Mouse (Mus musculus) limb, embryonic 11.5 days (tissue): ENCODE results near the gene Rapgef2. TPM values are rescaled to one million over a fixed set of nuclear protein-coding genes. Genes with fewer than 3 reads are reported as not detected.
"Not testable (repeated sequence)": the region's sequence is repeated elsewhere in the genome, so short reads cannot be mapped to it uniquely, and the experiment has no call there.

Experiments
- ATAC-seq: fragments of 200-750 bp; cut with Nextera tagmentation; 2 replicates; pipeline ENCODE4 v1.8.0; 2017; ENCODE audit warnings: low read depth; ENCODE audit not compliant: insufficient number of reproducible peaks, low FRiP score, low TSS enrichment
- DNase-seq: peaks from one replicate; pipeline ENCODE4 v3.0.0-alpha.2; 2015; ENCODE audit warnings: low spot score
- H3K27ac ChIP-seq: fragments of 300-500 bp; sonication (generic); replicated peaks from 2 replicates; pipeline ENCODE4 v1.5.1; 2014; ENCODE audit warnings: low read depth, mild to moderate bottlenecking, low read length
- H3K27me3 ChIP-seq: fragments of 300-500 bp; sonication (generic); 2 replicates; pipeline ENCODE4 v1.6.1; 2014; ENCODE audit warnings: mild to moderate bottlenecking, low read length, mixed read lengths; ENCODE audit not compliant: control insufficient read depth, insufficient read depth
- H3K36me3 ChIP-seq: fragments of 300-500 bp; sonication (generic); 2 replicates; pipeline ENCODE4 v1.6.1; 2014; ENCODE audit warnings: mild to moderate bottlenecking, low read length, moderate library complexity, mixed read lengths; ENCODE audit not compliant: control insufficient read depth, insufficient read depth
- H3K4me1 ChIP-seq: fragments of 300-500 bp; sonication (generic); 2 replicates; pipeline ENCODE4 v1.6.1; 2014; ENCODE audit warnings: low read length, mixed read lengths; ENCODE audit not compliant: control insufficient read depth, insufficient read depth
- H3K4me2 ChIP-seq: fragments of 300-500 bp; sonication (generic); 2 replicates; pipeline ENCODE4 v1.6.1; 2014; ENCODE audit warnings: low read depth, mild to moderate bottlenecking, moderate library complexity; ENCODE audit not compliant: severe bottlenecking
- H3K4me3 ChIP-seq: fragments of 300-500 bp; sonication (generic); 2 replicates; pipeline ENCODE4 v1.5.1; 2014; ENCODE audit warnings: low read depth, low read length
- H3K9ac ChIP-seq: fragments of 300-500 bp; sonication (generic); 2 replicates; pipeline ENCODE4 v1.6.1; 2014; ENCODE audit warnings: mild to moderate bottlenecking, low read length
- H3K9me3 ChIP-seq: fragments of 300-500 bp; sonication (generic); 2 replicates; pipeline ENCODE4 v1.6.1; 2016; ENCODE audit warnings: low read length; ENCODE audit not compliant: control insufficient read depth
- WGBS: fragments of 180-500 bp; shearing (Covaris S2); extraction: QIAGEN DNeasy Blood & Tissue Kit; methylation state at CpG from one replicate; pipeline ENCODE4 v1.1.7; 2014; 5-methylcytosine and 5-hydroxymethylcytosine counted together
- polyA plus RNA-seq: library from polyadenylated mRNA; unstranded; fragments of >200 nt; fragmentation: Nextera tagmentation; extraction: Ambion mirVana; gene quantifications from 2 replicates; pipeline ENCODE4 v1.2.1, GENCODE M21; 2014

Rapgef2 gene
- polyA plus RNA-seq, 1 experiment from 2014 or later: 5.6 TPM

- Histone ChIP-seq H3K36me3 (no peaks in the 10 kb centered on the region), H3K4me3 (no peak overlapping the region), H3K9ac (no peak overlapping the region), H3K4me1 (0 out of 2 replicates have a peak, but pooled peaks cover 2% of the 10 kb centered on the region), H3K4me2 (no peak overlapping the region), H3K27me3 (no peaks in the 10 kb centered on the region), H3K9me3 (no peaks in the 10 kb centered on the region), H3K27ac (no peak overlapping the region)
- ATAC-seq (no peak), DNase-seq (no peak)
- 74% methylated on average over 3 of the region's 3 CpGs for WGBS
These were observed 51.8 kb downstream of the Rapgef2 start for GRCm38 (mm10) chr3:79234485-79234884.

DNA sequence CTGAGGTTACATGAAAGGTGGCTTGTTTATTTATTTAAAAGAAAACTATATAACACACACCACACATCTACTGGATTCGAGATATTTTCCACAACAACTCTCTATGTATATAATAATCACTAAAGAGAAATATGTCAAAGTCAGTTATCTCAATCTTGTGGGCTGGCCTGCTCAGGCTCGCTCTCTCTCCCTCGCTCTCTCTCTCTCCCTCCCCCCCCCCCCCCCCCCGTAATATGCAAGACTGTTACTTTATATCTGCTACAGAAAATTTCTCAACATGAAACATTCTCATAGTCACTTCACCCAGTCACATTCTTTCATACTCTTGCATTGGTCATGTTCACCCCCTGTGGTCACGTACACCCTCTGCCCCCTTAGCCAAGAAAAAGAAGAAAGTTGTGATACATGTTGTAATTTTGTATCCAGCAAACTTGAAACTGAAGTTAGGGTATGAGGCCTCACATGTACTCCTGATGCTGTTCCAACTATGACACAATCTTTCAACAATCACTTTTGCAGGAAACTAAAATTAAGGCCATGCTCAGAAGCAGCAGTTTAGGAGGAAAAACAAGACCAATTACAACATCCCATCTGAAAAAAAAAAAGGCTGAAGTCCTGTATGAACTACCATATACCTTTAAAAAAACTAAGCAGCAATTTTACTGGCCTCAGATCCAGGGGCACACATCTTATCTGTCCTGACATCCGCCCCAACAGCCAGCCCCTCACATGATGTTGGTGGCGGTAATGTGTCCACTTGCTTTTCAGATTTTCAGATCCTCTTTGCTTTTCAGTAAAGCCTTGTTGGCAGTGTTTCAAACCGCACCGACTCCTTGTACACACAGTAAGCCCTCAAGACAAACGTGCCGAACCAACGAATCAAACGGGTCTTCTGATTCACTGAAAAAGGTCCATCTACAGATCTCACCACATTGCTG lies 52.6 kb downstream of the Rapgef2 start:
- Histone ChIP-seq H3K27ac (no peak overlapping the region), H3K27me3 (no peaks in the 10 kb centered on the region), H3K4me1 (0 out of 2 replicates have a peak, but pooled peaks cover 2% of the 10 kb centered on the region), H3K4me2 (no peak overlapping the region), H3K36me3 (no peaks in the 10 kb centered on the region), H3K4me3 (no peak overlapping the region), H3K9ac (no peak overlapping the region), H3K9me3 (no peaks in the 10 kb centered on the region)
- ATAC-seq (no peak), DNase-seq (no peak)
- 92% methylated on average over 13 of the region's 13 CpGs for WGBS

DNA sequence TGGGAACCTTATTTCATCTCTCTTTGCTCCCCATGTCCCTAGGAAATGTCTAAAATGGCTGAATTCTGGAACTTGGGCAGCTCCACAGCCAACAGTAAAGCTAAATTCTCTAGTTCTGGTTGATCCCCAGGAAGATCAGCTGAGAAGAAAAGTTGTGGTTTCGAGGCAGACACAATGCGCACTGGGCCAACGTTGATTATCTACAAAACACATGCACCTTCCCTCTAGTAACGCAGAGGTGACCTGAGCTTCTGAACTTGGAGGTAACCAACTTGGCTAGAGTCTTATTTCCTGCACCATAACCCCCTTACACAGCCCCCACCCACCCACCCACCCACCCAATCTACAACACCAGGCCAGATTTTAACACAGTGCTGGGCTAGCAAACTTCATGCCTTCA lies 55.6 kb downstream of the Rapgef2 start:
- Histone ChIP-seq H3K27me3 (no peaks in the 10 kb centered on the region), H3K9ac (no peak overlapping the region), H3K9me3 (no peaks in the 10 kb centered on the region), H3K27ac (no peak overlapping the region), H3K4me1 (0 out of 2 replicates have a peak, but pooled peaks cover under 1% of the 10 kb centered on the region), H3K4me2 (no peak overlapping the region), H3K4me3 (no peak overlapping the region), H3K36me3 (no peaks in the 10 kb centered on the region)
- DNase-seq (no peak), ATAC-seq (no peak)
- WGBS: 97% methylated on average over 4 of the region's 4 CpGs

- WGBS: 79% methylated on average over 6 of the region's 6 CpGs
- Histone ChIP-seq H3K27ac (no peak overlapping the region), H3K9me3 (no peaks in the 10 kb centered on the region), H3K4me3 (no peak overlapping the region), H3K4me1 (no peaks in the 10 kb centered on the region), H3K36me3 (no peaks in the 10 kb centered on the region), H3K27me3 (no peaks in the 10 kb centered on the region), H3K4me2 (no peak overlapping the region), H3K9ac (no peak overlapping the region)
- DNase-seq (no peak), ATAC-seq (no peak)
These were observed 56.8 kb downstream of the Rapgef2 start for GRCm38 (mm10) chr3:79229546-79229945.

DNA sequence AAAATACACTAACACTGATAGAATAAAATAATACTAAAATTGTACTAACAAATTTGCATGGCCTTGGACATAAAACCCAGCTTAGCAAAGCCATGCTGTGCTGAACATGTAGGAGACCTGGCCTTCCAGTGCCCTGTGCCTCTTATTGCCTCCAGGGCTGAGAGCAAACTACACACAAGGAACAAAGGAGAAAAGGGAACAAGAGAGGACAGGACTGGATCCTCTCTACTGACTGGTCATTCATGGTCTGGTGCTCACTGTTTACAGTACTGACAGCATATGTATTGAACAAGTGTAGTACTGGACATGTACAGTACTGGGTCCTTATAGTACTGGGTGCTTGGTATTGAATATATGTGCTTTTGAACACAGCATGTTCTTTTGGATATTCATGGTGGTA lies 58.0 kb downstream of the Rapgef2 start:
- no peak overlapping the region for H3K9ac ChIP-seq
- H3K27ac ChIP-seq: no peak overlapping the region
- no peak for DNase-seq
- no peak overlapping the region for H3K4me3 ChIP-seq
- no peaks in the 10 kb centered on the region for H3K27me3 ChIP-seq
- H3K36me3 ChIP-seq: no peaks in the 10 kb centered on the region
- no peak overlapping the region for H3K4me2 ChIP-seq
- no peaks in the 10 kb centered on the region for H3K4me1 ChIP-seq
- no peak for ATAC-seq
- no peaks in the 10 kb centered on the region for H3K9me3 ChIP-seq

GRCm38 (mm10) chr3:79227356-79228088 lies 58.8 kb downstream of the Rapgef2 start:
- Histone ChIP-seq H3K9ac (no peak overlapping the region), H3K9me3 (no peaks in the 10 kb centered on the region), H3K4me3 (no peak overlapping the region), H3K27me3 (no peaks in the 10 kb centered on the region), H3K27ac (no peak overlapping the region), H3K4me1 (no peaks in the 10 kb centered on the region), H3K36me3 (no peaks in the 10 kb centered on the region), H3K4me2 (no peak overlapping the region)
- WGBS: 89% methylated on average over 17 of the region's 17 CpGs
- no peak for DNase-seq
- ATAC-seq: no peak

GRCm38 (mm10) chr3:79226807-79227206 lies 59.5 kb downstream of the Rapgef2 start:
- not testable (repeated sequence) for H3K36me3 ChIP-seq, H3K4me2 ChIP-seq, H3K4me3 ChIP-seq, ATAC-seq, H3K9me3 ChIP-seq, H3K9ac ChIP-seq, DNase-seq, H3K27me3 ChIP-seq, H3K4me1 ChIP-seq, H3K27ac ChIP-seq
- 92% methylated on average over 1 of the region's 1 CpGs for WGBS

DNA sequence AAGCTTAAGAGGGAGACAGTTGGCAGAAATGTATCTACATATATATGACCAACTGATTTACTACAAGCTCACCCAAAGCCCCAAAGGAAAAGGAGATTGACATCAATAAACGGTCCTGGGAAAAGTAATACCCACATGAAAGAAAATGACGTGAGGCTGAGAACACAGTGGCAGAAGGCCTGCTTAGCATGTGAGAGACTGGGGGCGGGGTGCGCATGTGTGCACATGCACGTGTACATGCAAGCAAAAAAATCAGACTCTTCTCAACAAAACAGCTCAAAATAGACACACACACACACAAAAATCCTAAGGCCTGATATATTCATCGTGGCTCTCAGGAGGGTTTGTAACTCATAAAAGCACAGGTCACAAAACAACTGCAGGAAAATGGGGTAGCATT lies 60.4 kb downstream of the Rapgef2 start:
- H3K4me3 ChIP-seq: no peak overlapping the region
- H3K9me3 ChIP-seq: no peaks in the 10 kb centered on the region
- H3K27ac ChIP-seq: no peak overlapping the region
- no peaks in the 10 kb centered on the region for H3K27me3 ChIP-seq
- H3K9ac ChIP-seq: no peak overlapping the region
- ATAC-seq: no peak
- WGBS: 79% methylated on average over 6 of the region's 6 CpGs
- no peak for DNase-seq
- H3K36me3 ChIP-seq: no peaks in the 10 kb centered on the region
- 0 out of 2 replicates have a peak, but pooled peaks cover 3% of the 10 kb centered on the region for H3K4me1 ChIP-seq
- H3K4me2 ChIP-seq: no peak overlapping the region
